Mouse (Mus musculus) heart, adult 11 months (tissue): Measurements from ENCODE around the gene Fgf14.
A peak's percentile ranks its signal among the peaks of the same experiment; 100 is the strongest.
"Not testable (repeated sequence)": the region's sequence is repeated elsewhere in the genome, so short reads cannot be mapped to it uniquely, and the experiment has no call there.

ENCODE experiments used
- DNase-seq: peaks from one replicate; pipeline ENCODE4 v3.0.0; 2022

Fgf14 gene

DNA sequence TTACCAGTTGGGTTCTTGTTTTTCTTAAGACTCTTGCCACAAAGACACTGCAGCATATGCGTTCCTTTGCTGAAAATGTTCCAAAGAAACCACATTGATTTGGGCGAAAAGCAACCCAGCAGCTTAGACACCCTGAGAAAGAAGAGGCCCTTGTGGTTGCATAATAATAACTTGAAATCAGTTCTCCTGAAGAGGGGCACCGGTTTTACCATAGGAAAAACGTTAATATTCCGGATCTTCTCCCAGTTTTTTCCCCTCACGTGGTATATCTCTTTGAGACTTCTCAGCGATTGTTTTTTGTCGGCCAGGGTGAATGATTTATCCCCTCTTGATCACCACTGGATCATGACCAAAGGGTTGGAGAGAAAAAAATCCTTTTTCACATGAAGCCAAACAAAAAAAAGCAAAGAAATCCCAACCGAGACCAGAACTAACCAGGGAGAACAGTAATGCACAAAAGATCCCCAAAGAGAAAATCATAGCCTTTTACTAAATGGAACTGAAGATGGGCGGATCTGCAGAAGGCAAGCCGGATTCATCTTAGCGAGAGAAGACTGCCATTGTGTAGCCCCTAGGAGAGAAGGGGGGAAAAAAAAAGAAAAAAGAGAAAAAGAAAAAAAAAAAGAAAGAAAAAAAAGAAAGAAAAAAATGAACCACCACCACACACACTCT, at the start of gene Fgf14:
TSS of gene Fgf14 (minus strand) at position 622 of the 672 bp plus-strand sequence.
- no peak for DNase-seq

DNA sequence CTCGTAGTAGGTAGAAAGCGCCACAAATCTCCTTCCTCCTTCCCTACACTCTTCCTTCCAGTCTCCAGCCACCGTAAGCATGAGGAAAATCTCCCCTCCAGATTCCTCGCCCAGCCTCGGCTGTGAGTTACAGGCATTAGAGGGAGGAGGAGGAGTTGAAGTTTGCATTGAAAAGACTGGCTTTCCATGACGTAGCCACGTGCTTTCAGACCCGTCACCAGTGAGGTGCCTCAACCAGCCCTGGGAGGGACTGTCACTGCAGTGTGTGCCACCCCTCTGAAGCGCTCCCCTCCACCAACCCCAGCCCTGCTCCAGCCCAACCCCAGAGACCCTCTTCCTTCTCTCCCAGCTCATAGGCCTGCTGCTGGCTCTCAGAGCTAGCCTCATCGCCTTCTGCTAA, 452 bp upstream of the Fgf14 start:
- no peak for DNase-seq

DNA sequence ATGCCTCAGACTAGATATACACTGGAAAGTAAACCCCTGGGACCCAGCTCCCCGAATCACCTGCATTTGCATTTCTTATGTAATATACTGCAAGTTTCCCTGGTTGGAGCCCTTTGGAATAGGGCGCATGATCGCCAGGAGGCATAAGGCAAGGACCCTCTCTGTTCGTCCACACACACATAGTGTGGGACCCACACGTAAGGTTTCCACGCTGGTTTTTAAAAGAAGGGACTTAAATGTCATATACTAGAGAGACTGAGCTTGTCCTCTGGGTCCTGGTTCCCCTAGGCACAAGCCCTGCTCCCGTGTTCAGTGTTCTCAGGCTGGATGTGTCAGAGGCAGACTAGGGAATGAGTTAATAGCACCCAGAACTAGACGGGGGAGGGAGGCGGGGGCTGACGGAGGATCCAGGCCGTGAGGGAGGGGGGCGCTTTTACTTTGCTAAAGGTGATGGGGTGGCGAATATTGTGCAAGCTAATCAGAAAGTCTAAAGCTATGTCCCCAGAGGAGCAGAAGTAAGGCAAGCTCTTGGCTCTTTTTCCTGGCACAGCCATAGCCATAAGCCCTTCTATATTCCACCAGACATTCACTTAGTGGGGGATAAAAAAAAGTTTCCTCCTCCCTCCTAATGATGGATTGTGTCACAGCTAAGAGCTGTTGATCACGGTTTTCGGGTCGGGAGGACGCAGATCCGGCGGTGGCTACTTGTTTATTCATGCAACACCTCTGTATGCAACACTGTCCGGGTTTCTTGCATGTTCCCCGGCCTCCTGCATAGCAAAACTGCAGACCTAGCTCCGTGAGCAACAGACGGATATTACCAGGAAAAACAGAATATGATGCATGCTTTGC, 1.0 kb downstream of the Fgf14 start:
- peak; percentile 88 for DNase-seq

DNA sequence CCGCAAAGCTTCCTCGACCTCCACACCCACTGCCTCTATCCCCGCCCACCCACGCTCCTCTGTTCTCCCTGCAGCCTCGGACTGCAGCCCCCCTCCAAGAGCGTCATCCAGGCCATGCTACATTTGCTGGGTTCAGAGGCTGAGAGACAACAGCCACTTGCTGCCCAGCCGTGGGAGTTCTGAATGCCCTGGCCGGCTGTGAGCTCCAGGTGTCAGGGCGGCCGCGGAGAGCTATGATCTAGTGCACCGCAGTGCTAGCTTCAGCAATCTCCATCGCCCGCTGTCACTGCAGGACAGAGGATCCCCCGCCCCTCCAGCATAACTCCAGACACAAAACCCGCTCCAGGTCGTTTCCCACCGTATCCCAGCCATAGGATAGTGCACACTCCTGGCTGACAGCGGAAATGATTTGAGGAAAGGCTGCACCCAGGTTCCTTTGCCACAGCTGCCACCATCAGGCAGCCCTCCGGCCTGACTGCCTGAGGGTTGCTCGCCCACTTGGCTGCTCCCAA, 1.7 kb downstream of the Fgf14 start:
- DNase-seq: peak; percentile 68

DNA sequence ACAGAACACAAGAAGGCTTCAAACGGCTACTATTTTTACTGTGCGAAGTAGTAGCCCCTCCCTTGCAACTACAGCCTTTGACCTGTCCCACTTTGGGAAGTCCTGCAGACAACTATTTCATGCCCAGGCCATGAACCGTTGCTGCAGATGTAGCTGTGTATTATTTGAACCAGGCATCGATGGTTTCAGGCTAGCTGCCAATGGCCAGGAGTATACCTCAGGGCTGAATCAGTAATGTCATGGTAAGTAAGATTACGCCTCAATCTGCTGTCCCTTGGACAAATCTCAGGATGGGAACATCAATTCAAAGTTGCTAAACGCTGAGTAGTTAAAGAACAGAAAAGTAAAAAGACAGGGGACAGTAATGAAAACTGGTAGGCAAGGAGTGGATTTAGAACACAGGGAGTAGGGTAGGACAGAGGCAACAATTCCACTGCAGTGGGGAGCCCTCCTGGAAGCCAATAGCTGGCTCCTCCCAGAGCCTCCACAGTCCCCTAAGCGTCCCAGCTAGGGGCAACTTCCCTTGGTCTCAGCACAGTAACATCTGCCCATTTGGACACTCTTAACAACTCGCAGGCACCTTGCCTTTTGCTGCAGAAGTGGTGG, 2.3 kb downstream of the Fgf14 start:
- DNase-seq: no peak

DNA sequence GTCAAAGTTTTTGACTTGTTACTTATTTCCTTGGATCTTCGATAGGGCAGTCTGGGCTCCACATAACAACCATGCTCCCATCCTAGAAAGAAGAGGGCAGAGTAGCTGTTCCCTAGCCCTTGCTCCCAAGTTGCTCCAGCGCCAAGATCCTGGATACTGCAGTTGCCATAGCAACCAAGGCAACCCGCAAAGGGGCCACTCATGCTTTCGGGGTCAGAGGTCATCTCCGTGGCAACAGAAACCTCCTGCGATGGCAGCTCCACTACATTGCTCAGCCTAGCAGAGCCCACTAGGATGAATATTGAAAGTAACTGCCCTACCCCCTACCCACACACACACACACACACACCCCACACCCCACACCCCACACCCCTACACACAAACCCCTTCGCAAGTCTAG, 7.2 kb downstream of the Fgf14 start:
- DNase-seq: peak; percentile 81

DNA sequence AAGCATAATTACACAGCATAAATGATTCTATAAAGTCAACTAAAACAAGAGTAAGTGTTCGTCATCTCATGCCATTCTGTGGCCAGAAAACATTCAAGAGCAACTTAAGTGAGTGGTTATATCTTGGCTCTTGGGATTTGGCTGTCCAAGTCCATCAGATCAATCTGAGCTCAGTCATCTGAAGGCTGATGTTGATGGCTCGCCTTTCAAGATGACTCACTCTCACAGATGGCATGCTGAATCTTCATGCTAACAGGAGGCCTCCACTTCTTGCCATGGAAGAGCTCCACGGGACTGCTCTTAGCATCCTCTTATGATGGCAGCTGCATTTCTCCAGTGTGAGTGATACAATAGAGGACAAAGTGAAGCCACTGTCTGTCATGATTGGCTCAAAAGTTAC, 34.1 kb downstream of the Fgf14 start:
- DNase-seq: no peak

DNA sequence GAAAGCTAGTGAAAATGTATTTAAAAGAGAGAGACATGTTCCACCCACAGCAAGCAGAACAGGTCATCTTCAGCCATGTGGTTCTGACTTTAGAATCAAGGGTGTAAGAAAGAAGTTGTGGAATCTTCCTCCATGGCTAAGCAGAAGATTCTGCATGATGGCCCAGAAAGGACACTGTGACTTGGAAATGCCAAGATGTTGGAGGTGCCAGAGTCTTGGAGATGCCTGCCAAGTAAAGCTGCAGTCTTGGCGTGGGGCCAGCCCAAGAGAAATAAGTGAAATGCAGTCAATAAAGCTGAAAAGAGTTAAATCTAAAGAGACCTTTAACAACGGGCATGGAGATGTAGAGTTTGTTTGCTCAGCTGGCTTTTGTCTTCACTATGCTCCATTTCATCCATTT, 42.0 kb downstream of the Fgf14 start:
- DNase-seq: no peak

DNA sequence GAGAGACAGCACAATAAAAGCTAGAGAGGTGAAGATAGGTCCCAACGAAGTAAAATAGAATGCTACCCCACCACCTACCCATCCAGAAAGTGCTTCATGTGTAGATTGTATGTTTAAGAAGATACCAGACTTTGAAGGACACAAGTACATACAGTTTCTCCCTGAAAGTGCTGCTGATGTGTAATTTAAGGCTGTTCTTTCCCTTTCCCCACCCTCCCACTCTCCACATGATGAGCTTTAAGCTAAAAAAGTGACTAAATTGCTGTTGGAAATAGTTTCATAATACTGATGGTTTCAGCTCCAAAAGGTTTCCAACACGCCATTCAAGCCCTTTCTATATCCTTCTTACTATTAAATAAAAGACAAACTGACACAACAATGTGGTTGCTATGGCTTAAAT, 63.5 kb downstream of the Fgf14 start:
- DNase-seq: no peak

DNA sequence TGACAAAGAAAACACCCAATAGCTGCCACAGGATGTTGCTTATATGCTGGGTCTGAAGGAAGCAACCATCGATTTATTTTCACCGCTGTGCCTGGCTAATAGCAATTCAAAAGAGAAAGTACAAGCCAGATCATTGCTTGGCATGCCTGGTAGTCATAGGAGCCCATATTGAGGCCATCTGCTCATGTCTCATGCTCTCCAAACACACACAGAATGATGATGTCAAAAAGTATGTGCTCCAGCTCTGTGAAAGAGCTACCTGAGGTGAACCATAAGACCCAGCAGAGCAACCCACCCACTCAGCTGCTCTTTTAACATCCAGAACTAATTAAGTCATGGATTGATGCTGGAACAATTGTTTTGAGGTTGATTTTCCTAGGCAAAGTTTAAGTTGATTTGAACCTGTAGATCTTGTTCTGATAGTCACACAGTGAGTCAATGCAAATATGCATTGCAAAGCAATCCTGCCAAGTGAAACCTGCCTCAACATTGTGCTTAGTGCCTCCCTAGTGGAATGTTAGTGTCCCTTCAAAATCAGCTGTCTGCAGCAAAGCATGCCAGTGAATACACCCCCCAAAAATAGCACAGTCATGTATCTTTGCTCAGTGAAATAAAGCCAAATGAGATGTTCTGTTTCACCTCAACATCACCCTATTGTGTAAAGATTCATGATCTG, 70.8 kb downstream of the Fgf14 start:
- DNase-seq: no peak

DNA sequence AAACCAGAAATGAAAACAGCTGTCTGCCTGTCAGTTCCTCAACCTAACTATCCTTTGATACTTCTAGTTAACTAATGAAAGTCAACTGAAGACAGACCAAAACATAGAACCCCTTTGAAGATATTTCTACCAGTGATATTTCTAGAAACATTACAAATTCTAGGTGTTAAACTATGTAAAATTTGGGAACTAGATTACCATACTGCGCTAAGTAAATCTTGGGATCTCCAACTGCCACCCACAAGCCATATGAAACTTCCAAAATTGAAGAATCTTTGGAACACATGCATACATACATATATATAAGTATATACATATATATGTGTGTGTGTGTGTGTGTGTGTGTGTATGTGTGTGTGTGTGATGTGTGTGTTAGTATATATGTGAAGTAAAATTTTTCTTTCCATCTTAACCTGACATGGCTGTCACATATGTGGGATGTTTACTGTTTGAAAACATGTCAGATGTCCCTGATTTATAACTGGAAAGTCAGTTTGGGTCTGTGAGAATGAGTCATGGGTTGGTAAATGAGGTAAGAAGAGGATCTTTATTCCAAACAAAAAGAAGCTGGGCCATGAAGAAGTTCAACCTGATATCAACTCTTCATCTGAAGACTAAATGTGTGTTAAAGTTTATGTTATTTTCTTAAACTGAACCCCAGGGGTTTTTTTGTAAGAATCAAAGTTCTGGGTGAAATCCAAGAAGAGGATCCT, 71.7 kb downstream of the Fgf14 start:
- no peak for DNase-seq

DNA sequence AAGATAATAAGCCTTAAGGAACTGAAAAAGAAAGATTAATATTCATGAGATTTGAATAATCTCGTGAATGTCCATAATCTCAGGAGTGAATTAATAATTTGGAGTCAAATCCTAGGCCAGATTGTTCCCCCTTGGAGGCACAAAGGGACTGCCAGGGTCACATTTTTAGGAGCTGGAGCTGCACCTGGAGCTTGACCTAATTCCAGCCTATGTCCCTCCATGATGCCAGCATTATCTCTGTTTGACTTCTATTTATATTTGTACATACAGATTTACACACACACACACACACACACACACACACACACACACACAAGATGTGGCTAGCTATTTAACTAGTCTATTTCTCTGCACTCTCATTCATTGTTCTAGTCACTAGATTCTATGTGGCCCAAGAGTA, 100.4 kb downstream of the Fgf14 start:
- DNase-seq: no peak

DNA sequence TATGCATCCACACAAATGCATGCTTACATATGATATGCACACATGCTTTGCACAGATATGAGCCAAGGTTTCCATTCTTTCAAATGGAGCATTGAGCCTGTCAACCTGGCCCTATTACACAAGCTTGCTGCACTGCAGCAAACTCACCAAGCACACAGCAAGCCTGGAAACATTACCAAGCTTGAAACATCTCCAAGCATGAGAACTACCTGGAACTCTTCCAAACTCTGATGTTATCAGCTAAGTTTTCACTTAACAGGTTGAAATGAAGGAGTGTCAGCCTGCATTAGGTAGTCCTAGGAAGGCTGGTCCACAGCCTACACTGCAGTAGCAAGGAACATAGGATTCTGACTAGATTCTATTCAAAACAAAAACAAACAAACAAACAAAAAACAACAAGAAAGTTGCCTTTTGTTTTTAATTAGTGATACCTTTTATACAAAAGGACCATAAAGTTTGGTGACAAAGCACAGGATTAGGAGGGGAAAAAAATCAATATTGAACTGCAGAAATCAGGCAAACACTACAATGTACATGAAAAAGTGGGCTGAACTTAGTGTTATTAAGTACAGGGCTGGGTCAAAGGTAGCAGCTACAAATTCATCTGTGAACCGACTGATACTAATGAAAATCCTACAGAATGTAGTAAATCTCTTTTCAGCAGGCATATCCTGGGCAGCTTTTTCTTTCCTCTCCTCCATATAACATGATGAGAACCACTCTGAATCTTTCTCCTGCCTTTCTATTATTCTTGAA, 101.6 kb downstream of the Fgf14 start:
- DNase-seq: no peak

DNA sequence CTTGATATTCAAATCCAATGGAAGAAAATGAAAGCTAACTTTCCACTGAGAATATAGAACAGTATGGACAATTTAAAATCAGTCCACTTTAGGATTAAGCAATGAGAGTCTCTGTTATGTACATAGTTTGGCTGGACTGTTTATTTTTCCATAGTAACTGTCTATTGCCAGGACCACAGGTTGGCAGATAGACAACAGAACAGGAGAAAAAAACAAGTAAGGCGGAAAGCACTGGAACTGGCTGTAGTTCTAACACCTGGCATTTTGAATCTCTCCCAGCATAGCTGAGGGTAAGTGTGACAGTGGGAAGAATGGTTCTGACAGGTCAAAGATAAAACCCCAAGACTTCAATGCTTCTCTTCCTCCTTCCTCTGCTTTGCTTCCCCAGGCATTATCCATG, 110.5 kb downstream of the Fgf14 start:
- DNase-seq: no peak

DNA sequence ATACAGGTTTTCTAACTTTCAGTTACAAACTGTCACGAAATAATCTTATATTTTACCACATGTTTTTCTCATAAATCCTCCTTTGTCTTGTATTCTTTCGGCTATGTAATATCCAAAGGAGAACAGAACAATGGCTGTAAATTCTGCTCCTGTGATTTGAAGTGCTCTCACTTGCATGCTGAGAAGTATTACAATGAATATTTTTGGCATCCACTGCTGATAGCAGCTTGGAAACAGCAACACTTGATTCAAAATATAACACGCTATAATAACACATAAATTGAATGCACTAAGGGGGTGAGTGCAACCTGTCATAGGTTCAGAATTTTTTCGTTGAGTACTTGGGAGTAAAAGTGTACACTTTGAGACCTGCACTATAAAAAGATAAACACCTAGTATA, 115.4 kb downstream of the Fgf14 start:
- DNase-seq: no peak

DNA sequence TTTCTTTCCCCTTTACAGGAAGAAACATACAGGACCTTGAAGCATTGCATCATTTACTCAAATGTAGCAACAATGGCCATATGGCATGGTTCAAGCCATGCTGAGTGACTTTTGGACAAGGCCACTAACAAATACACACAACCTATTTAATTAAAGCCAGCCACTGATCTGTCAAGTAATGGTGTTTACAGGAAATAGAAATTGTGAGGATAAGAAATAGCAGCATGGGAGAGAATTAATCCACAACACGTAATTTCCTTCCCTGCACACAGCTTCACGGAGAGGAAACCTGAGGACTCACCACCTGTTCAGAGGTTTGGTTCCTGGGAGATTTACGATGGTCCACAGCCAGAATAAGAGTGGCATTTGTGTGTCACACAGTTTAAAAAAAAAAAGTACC, 140.8 kb downstream of the Fgf14 start:
- DNase-seq: no peak

DNA sequence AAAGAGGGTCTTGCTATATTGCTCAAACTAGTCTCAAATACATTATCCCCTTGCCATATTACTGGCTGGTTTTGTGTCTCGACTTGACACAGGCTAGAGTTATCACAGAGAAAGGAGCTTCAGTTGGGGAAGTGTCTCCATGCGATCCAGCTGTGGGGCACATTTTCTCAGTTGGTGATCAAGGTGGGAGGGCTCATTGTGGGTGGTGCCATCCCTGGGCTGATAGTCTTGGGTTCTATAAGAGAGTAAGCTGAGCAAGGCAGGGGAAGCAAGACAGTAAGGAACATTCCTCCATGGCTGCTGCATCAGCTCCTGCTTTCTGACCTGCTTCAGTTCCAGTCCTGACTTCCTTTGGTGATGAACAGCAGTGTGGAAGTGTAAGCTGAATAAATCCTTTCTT, 141.6 kb downstream of the Fgf14 start:
- DNase-seq: not testable (repeated sequence)

DNA sequence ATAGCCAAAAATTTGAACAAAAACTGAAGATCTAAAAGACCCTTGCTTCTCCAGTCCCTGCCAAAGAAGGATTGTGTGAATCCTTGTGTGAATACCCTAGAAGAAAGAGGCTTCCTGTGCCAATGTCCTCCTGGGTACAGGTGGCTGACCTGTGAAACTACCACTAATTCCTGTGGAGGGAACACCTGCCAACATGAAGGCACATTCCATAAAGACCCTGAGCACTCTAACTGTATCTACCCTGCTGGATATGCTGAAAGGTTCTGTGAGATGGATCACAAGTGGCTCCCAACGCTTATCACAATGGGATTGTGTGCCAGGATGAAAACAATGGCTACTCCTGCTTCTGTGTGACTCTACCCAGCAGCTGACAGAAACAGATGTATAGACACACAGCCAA, 144.9 kb downstream of the Fgf14 start:
- DNase-seq: no peak

DNA sequence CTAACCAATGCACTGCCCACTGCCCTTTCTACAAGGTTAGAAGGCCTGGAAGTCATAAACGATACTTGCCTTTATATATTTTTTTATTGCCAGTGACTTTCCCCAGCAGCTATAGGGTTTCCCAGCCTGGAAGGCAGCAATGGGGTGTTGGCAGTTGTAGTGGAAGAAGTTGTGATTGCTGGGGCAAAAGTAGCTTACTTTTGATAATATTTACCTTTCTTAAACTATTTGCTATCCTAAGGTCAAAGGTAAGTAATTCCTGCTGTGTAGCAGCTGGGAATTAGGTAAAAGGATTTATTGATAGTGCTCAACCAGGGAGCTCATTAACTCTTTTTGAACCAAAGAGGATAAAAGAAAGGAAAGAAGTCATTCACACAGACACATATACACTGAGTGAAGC, 164.9 kb downstream of the Fgf14 start:
- peak; percentile 35 for DNase-seq

DNA sequence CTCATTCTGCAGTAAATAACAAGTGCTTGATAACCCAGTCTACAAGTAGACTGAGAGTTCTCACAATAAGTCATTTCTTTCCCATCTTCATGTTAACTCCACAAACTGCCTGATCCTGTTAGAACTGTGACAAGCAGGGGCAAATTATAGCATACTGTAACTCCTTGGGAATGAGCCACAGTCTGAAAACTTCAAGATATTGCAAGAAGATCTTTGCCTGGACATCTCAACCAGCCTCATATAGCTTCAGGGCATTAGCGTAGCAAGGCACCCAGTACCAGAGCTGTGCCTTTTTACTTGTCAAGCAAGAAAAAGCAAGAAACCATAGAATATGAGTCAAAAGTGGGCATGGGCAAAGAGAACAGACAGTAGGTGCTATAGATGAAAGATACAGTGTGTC, 188.0 kb downstream of the Fgf14 start:
- peak; percentile 75 for DNase-seq

DNA sequence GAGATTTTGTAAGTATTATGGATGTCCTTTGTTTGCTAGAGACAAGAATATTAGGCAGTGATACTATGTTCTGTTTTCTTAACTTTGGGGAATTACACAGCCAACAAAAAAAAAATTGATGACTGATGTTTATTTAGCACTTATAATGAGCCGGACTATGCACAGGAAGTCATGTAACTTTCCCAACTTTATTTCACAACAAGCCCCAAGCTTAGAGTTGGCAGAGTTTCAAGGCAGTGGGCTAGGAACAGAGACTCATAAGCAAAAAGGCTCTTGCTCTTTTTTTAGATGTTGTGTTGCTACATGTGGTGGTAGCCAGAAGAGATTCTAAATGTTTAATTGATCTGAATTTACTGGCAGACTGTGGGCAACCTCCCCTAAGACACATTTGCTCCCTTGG, 191.7 kb downstream of the Fgf14 start:
- no peak for DNase-seq
